Mouse (Mus musculus): ENCODE results near the gene Msi1.

Msi1 gene

GRCm38 (mm10) chr5:115465642-115466420 lies 36.4 kb downstream of the Msi1 start, which contains the start of gene Pla2g1b:
TSS of gene Pla2g1b (plus strand) at chr5:115466262.
- DNase-seq (ENCODE audit: extremely low read depth, low read depth, low spot score), result no peak

- no peak for DNase-seq (ENCODE audit: extremely low read depth, low read depth, low spot score)
Measured at GRCm38 (mm10) chr5:115469791-115470190, 40.4 kb downstream of the Msi1 start.

- DNase-seq (ENCODE audit: extremely low read depth, low read depth, low spot score), result no peak
Measured at GRCm38 (mm10) chr5:115470766-115471531, 41.5 kb downstream of the Msi1 start.

GRCm38 (mm10) chr5:115473191-115473590 lies 43.8 kb downstream of the Msi1 start:
- DNase-seq (ENCODE audit: extremely low read depth, low read depth, low spot score), result no peak

GRCm38 (mm10) chr5:115474174-115474828 lies 44.9 kb downstream of the Msi1 start:
- no peak for DNase-seq (ENCODE audit: extremely low read depth, low read depth, low spot score)

GRCm38 (mm10) chr5:115475337-115476106 lies 46.1 kb downstream of the Msi1 start:
- no peak for DNase-seq (ENCODE audit: extremely low read depth, low read depth, low spot score)

GRCm38 (mm10) chr5:115476107-115476727 lies 46.8 kb downstream of the Msi1 start:
- DNase-seq (ENCODE audit: extremely low read depth, low read depth, low spot score), result no peak

GRCm38 (mm10) chr5:115479561-115479960 lies 50.2 kb downstream of the Msi1 start:
- DNase-seq (ENCODE audit: extremely low read depth, low read depth, low spot score), result no peak

GRCm38 (mm10) chr5:115480101-115480500 lies 50.7 kb downstream of the Msi1 start:
- DNase-seq (ENCODE audit: extremely low read depth, low read depth, low spot score), result no peak

- no peak for DNase-seq (ENCODE audit: extremely low read depth, low read depth, low spot score)
Measured at GRCm38 (mm10) chr5:115482390-115483265, 53.2 kb downstream of the Msi1 start.

- DNase-seq (ENCODE audit: extremely low read depth, low read depth, low spot score), result no peak
Measured at GRCm38 (mm10) chr5:115483385-115483784, 54.0 kb downstream of the Msi1 start.

GRCm38 (mm10) chr5:115483947-115484920 lies 54.8 kb downstream of the Msi1 start, which contains the start of gene Sirt4:
TSS of gene Sirt4 (minus strand) at chr5:115484725.
- peak; percentile 93 for DNase-seq (ENCODE audit: extremely low read depth, low read depth, low spot score)

- DNase-seq (ENCODE audit: extremely low read depth, low read depth, low spot score), result no peak
Measured at GRCm38 (mm10) chr5:115484996-115485395, 55.6 kb downstream of the Msi1 start.

GRCm38 (mm10) chr5:115485489-115486205 lies 56.2 kb downstream of the Msi1 start:
- no peak for DNase-seq (ENCODE audit: extremely low read depth, low read depth, low spot score)

GRCm38 (mm10) chr5:115486726-115487125 lies 57.3 kb downstream of the Msi1 start:
- no peak for DNase-seq (ENCODE audit: extremely low read depth, low read depth, low spot score)

- DNase-seq (ENCODE audit: extremely low read depth, low read depth, low spot score), result no peak
Measured at GRCm38 (mm10) chr5:115487353-115487752, 58.0 kb downstream of the Msi1 start.

- DNase-seq (ENCODE audit: extremely low read depth, low read depth, low spot score), result no peak
Measured at GRCm38 (mm10) chr5:115487942-115488580, 58.7 kb downstream of the Msi1 start.

Data from fat pad, adult 2 months (tissue).